Mouse (Mus musculus) stomach, postnatal 0 days (tissue): ENCODE results near the gene D5Ertd579e.

Experiments used
- CTCF ChIP-seq: IDR thresholded peaks from 2 replicates; pipeline ENCODE4 v1.5.1; 2016; ENCODE audit warnings: antibody characterized with exemption, low read depth, mild to moderate bottlenecking, moderate library complexity
- EP300 ChIP-seq: optimal IDR thresholded peaks from 2 replicates; pipeline ENCODE3; 2016; ENCODE audit warnings: antibody characterized with exemption

GRCm38 (mm10) chr5:36602028-36602427 lies 93.8 kb downstream of the D5Ertd579e start:
- no peak for TF ChIP-seq CTCF
- TF ChIP-seq EP300: no peak
